Mouse (Mus musculus) heart, postnatal 4 days (tissue): ENCODE results near the gene Tert. TPM values are rescaled to one million over a fixed set of nuclear protein-coding genes. Genes with fewer than 3 reads are reported as not detected.

Experiments
- DNase-seq: peaks from one replicate; pipeline ENCODE4 v3.0.0; 2021
- total RNA-seq, 2 experiments: library from RNA; stranded (reverse); gene quantifications; 2 replicates each; pipeline ENCODE4 v1.2.3; 2021

Tert gene
- total RNA-seq, 2 experiments from 2014 or later: 0.56 to 0.60 TPM

- no peak for DNase-seq
Observed at GRCm38 (mm10) chr13:73677853-73678252, 51.1 kb downstream of the Tert start, which contains the start of gene Slc6a18. Gene Slc6a18 (minus strand): TSS chr13:73678023.

- DNase-seq: no peak
Observed at GRCm38 (mm10) chr13:73679311-73679710, 52.6 kb downstream of the Tert start.

GRCm38 (mm10) chr13:73680394-73680793 is 53.7 kb downstream of the Tert start:
- no peak for DNase-seq

GRCm38 (mm10) chr13:73682226-73682625 is 55.5 kb downstream of the Tert start:
- no peak for DNase-seq

- peak; percentile 23 for DNase-seq
Observed at GRCm38 (mm10) chr13:73683682-73684081, 57.0 kb downstream of the Tert start.

GRCm38 (mm10) chr13:73684412-73684811 is 57.7 kb downstream of the Tert start:
- DNase-seq: no peak

- no peak for DNase-seq
Observed at GRCm38 (mm10) chr13:73685502-73685901, 58.8 kb downstream of the Tert start.

- no peak for DNase-seq
Observed at GRCm38 (mm10) chr13:73687601-73688000, 60.9 kb downstream of the Tert start.

- DNase-seq: no peak
Observed at GRCm38 (mm10) chr13:73688934-73689333, 62.2 kb downstream of the Tert start.

GRCm38 (mm10) chr13:73692249-73692868 is 65.6 kb downstream of the Tert start:
- peak; percentile 74 for DNase-seq

- no peak for DNase-seq
Observed at GRCm38 (mm10) chr13:73693333-73693732, 66.6 kb downstream of the Tert start.

GRCm38 (mm10) chr13:73694972-73695371 is 68.3 kb downstream of the Tert start:
- DNase-seq: no peak

GRCm38 (mm10) chr13:73696529-73696928 is 69.8 kb downstream of the Tert start:
- no peak for DNase-seq

Other genes starting within 250 kb of the Tert start
- 10 to 100 TPM; 12.7 to 14.2 TPM for gene Lpcat1, start 159.7 kb upstream of the Tert start, total RNA-seq
- not detected for gene Slc6a3, start 90.2 kb upstream of the Tert start, total RNA-seq
- 10 to 100 TPM; 83.5 to 85.8 TPM for gene Clptm1l, start 22.9 kb upstream of the Tert start, total RNA-seq
- gene Slc6a18, start 51.1 kb downstream of the Tert start, total RNA-seq: not detected
- not detected for gene Slc6a19, start 78.0 kb downstream of the Tert start, total RNA-seq
- gene Slc12a7, start 106.2 kb downstream of the Tert start, total RNA-seq: 100 to 1,000 TPM; 145 to 150 TPM
- 1 to 10 TPM; 9.2 to 9.7 TPM for gene Nkd2, start 220.7 kb downstream of the Tert start, total RNA-seq